Mouse (Mus musculus): Measurements from ENCODE around the gene Setd3.
A peak's percentile ranks its signal among the peaks of the same experiment; 100 is the strongest.

The Setd3 gene

GRCm38 (mm10) chr12:108200094-108200493, 21.0 kb upstream of the Setd3 start:
- DNase-seq (ENCODE audit: low spot score): no peak

GRCm38 (mm10) chr12:108198447-108198846, 19.3 kb upstream of the Setd3 start:
- no peak for DNase-seq (ENCODE audit: low spot score)

GRCm38 (mm10) chr12:108195761-108196160, 16.6 kb upstream of the Setd3 start:
- DNase-seq (ENCODE audit: low spot score): no peak

GRCm38 (mm10) chr12:108193878-108194277, 14.8 kb upstream of the Setd3 start:
- DNase-seq (ENCODE audit: low spot score): no peak

DNA sequence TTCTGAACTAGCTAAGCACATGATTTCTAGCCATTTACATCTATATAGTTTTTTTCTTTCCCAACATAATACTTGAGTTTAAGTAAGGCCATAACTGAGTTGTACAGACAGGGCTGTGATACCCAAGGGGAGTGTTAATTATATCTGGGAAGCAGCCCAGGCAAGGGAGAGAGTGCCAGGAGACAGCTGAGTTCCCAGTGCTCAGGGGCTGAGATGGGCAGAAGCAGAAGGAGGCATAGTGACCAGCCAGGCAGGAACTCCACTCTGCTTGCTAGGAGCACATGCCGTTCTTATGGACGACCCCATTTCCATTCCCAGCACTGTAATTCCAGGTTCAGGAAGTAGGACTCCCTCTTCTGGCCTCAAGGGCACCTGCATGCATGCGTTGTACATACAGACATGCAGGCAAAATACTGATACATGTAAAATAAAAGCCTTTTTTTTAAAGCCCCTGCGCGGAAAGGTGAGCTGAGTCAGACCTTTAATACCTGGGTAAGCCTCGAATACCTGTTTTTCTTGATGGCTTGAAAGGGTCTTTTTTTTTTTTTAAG, 8.5 kb upstream of the Setd3 start:
- DNase-seq (ENCODE audit: low spot score): no peak

DNA sequence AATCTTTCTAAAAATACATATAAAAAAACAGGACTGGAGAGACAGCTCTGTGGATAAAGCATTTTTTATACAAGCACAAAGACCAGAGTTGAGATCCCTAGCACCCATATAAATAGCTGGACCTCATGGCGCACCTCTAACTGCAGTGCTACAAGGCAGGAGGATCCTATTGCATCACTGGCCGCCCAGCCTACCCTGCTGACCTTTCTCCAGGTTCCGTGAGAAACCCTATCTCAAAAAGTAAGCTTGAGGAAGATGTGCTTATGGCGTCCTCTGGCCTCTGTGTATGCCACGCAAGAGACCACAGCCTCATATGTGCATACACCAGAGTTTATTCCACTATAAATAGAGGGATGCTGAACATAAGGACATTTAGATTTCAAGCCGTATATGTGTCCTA, 2.6 kb upstream of the Setd3 start:
- no peak for DNase-seq (ENCODE audit: low spot score)

DNA sequence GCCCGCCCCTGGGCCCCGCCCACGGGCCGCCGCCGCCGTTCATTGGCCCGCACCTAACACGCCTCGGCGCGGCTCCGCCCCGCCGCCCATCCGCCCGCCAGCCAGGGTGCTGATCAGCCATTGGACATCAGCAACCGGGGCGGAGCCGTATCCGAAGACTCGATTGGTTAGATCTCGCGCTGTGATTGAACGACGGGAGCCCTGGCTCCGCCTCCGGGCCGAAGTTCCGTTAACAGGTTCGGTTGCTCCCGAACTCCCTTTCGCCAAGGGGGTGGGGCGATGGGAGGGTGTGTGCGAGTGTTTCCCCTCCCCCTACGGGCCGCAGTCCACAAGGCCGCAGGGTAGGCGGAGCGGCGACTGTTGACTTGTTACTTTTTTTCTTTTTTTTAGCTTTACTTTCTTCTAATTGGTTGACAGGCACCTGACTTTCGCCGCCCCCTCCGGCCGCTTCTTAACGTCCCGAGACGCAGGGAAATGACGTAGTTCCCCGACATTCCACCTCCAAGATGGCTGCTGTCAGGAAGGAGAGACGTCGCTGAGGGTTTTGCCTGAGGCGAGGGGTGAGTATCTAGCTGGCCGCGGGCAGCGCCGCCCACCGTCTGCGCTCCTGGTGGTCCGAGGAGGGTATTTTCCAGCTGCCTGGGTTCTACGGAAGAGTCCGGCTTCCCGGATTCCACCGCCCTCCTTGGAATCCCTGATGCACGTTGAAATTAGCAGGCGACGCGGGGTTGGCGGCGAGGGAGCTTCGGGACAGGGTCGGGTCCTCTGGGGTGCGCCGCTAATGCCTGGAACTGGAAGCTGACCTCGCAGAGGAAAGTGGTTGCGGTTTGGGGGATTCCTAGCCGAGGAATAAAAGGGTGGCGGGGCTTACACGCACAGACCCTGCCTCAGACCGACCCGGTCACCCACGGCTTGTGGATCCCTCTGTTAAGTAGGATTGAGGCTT, 480 bp upstream of the Setd3 start, which contains the start of gene Ccnk:
TSS of gene Ccnk (plus strand) at position 259 of the 946 bp plus-strand sequence.
- peak; percentile 98 for DNase-seq (ENCODE audit: low spot score)

DNA sequence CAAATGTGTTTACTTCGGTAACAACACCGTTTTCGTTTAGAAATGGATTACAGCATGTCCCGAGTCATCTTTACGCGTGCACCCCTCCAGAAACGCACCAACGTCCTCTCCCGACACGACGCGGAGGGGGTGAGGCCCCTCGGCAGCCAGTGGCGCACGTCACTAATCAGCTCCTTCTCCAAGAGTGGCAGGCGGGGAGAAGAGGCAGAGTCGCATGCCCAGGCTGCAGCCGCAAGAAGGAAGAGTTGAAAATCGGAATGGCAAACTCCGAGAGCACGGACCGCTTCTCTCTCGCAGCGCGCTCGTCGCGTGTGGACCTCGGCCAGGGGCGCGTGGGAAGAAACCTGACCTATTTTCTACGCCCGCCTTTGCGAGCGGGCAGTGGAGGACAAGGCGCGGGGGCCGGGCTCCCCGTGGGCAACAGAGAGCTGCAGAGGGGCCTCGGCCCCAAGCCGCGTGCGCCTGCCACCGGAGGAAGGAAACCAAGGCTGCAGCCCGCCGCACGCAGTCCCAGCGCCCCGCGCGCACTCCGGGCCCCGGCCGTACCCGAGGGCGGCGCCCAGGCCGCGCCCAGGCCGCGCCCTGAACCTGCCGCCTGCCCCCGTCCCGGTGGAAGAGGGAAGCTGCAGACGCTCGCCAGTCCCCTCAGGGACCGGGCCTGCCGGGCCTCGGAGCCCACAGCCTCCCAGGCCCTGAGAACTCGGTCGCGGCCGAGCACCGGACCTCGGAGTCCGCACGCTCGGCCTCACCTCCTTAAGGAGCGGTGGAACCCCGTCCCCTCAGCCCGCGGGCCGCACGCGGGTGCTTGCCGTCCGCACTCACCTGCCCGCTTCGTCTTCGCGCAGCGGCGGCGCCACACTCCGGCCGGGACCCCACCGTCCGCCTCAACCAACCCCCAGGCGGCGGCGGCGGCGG, 526 bp downstream of the Setd3 start:
- DNase-seq (ENCODE audit: low spot score): peak; percentile 57

GRCm38 (mm10) chr12:108176366-108176765, 2.7 kb downstream of the Setd3 start:
- no peak for DNase-seq (ENCODE audit: low spot score)

DNA sequence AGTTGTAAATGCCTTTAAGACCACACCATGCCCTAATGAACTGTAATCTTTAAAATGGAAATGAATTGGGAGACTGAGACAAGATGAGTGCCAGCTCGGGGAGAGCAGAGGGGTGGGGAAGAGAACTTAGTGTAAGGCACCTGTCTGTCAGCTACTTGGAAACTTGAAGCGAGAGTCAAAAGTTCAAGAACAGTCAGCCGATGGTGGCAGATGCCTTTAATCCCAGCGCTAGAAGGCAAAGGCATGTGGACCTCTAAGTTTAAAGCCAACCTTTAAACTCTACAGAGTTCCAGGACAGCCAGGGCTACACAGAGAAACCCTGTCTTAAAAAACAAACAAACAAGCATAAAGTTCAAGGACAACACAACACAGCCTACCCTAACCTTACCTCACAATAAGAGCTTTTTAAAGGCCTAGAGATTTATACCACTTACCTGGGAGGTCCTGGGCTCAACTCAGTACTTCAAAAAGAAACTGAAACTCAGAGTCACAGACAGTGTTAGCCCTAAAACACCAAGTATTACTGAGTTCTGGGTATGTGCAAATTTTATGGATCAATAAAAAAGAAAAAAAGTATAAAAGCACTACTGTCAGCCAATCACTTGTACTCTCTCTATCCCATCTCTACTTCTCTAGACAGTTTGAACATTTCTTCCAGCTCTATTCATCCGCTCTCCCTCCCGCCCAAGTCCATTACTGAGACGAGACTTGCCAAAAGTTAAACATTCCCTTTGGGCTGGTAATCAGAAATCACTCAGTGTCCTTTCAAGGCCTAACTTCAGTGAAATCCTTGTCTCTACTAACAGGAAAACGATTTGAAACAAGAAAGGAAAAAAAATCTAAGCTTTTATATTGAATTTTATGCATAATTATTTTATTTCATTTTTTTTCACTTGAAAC, 4.3 kb downstream of the Setd3 start:
- DNase-seq (ENCODE audit: low spot score): no peak

GRCm38 (mm10) chr12:108172639-108173038, 6.5 kb downstream of the Setd3 start:
- no peak for DNase-seq (ENCODE audit: low spot score)

GRCm38 (mm10) chr12:108171336-108171735, 7.8 kb downstream of the Setd3 start:
- no peak for DNase-seq (ENCODE audit: low spot score)

DNA sequence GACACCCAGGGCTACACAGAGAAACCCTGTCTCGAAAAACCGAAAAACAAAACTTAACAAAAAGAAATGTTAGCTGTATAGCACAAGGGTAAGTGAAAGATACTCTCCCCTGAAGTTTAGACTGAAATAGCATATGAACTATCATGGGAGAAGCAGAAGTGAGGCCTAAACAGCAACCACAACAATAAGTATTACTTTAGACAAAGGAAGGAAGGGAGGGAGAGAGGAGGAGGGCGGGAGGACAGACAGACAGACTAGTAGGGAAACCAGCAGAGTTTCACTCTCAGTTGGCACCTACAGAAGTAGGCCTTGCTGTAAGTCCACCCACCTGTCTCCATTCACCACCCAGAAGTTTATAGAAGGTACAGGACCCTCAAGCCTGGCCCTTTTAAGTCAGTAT, 8.6 kb downstream of the Setd3 start:
- no peak for DNase-seq (ENCODE audit: low spot score)

DNA sequence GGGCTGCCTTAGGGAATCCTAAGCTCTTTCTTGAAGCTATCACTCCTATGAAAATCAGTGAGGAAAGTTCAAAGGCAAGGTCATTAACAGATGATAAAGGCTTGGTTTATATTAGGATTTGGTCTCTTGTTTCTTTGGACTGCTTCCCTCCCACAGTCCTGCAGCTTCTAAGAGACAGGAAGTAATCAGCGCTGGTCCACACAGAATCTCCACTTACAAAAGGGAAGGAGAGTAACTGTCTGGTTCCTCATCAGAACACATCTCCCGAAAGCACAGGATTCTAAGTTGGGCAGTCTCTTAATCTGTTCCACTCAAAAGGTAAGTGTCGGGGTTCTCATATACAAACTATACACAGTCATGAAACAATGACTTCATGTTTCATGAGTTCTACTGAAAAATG, 10.2 kb downstream of the Setd3 start:
- no peak for DNase-seq (ENCODE audit: low spot score)

- DNase-seq (ENCODE audit: low spot score): no peak
These were observed 15.4 kb downstream of the Setd3 start for GRCm38 (mm10) chr12:108163706-108164105.

GRCm38 (mm10) chr12:108162036-108162435, 17.1 kb downstream of the Setd3 start:
- DNase-seq (ENCODE audit: low spot score): no peak

DNA sequence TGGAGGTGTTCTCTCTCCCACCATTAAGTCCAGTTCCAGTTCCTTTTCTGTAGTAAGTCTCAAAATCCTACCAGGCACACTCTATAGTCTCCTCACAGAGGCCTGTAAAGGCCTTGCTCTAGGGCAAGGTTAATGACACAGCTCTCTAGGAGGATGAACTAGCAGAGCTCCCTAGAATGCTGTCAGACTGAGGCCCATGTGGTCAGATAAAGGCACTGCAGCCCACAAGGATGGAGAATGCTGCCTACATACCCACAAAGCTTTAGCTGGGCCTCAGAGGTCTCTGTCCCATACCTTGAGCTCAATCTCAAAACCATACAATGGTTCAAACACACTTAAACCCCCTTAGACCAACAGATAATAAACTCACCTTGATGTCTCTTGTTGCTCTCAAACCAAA, 19.3 kb downstream of the Setd3 start:
- DNase-seq (ENCODE audit: low spot score): no peak

GRCm38 (mm10) chr12:108152743-108153142, 26.4 kb downstream of the Setd3 start:
- peak; percentile 7 for DNase-seq (ENCODE audit: low spot score)

DNA sequence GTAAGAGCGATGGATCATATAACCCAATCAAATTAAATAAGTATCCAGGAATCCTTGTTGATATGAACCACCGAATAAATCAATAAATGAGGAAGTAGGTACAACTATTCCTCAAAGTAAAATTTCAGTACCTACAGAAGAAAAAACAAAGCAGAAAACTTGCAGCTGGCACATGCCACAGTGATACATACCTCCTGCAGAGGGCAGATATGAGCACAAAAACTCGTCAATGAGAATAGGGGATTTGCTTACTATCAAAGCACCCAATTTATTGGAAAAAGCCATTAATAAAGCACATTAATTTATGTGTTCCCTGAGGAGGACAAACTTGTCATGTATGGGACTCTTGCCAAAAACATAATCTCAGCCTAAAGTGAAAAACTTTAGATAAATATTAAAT, 29.4 kb downstream of the Setd3 start:
- no peak for DNase-seq (ENCODE audit: low spot score)

GRCm38 (mm10) chr12:108145198-108145597, 33.9 kb downstream of the Setd3 start:
- no peak for DNase-seq (ENCODE audit: low spot score)
